Mouse (Mus musculus): ENCODE measurements at regions not wholly inside any gene's neighbourhood (a gene's known extent, or its start where the extent isn't known, plus 50 kb on each side); places are given as distances from the start of the nearest gene placed in this dataset.

DNA sequence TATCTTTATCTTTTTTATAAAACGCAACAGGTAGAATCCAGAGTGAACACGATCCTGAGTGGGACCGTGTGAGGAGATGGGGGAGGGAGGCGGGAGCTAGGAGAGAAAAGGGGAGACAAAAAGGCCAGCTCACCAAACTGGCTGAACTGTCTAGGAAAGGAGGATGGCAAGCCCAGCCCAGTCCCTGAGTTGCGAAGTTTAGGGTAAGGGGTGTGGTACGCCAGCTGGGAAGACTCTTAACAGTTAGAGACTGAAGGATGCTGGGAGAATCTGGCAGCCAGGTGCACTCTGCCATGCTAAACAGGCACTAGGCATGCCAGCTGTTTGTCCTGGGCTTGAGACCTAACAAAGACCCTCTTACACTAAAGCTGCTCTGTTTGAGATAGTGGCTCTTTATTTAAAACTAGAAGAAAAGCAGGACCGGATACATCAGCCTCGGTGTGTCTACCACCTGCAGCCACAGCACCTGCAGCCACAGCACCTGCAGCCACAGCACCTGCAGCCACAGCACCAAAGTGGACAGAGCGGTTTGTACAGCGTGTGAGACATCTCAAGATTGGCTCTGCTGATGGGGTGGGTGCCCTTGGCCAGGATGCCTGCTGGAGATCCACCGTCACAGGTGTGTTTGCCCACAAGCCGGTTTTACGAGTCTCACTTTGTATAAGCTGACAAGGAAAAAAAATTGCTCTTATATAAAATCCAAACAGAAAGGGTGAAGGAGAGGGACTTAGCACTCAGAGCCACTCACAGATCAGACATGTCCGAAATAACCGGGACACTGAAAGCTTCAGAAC is 225.1 kb upstream of the Amigo2 start:
- Histone ChIP-seq H3K4me1 (ENCODE audit: control insufficient read depth, insufficient read depth, low read length) (no peaks in the 10 kb centered on the region), H3K36me3 (ENCODE audit: control insufficient read depth, insufficient read depth, low read length) (no peaks in the 10 kb centered on the region), H3K9ac (ENCODE audit: low read depth, low read length) (no peak overlapping the region), H3K79me2 (replicated peaks; ENCODE audit: control insufficient read depth, insufficient read depth, low read length) (no peaks in the 10 kb centered on the region), H3K27me3 (ENCODE audit: control insufficient read depth, insufficient read depth, low read length) (no peaks in the 10 kb centered on the region), H3K27ac (no peak overlapping the region), H3K4me3 (no peak overlapping the region)
- WGBS: 88% methylated on average over 15 of the region's 15 CpGs
- no peak for DNase-seq
- intact Hi-C loops (cut with DNase I): no loop called here
- TF ChIP-seq POLR2A (IDR thresholded peaks at IDR 0.05; ENCODE audit: insufficient read depth, low read depth, low read length) (no peak), EP300 (IDR thresholded peaks at IDR 0.05; ENCODE audit: insufficient read depth, low read depth, low read length) (no peak), CTCF (IDR thresholded peaks at IDR 0.05) (no peak)

- H3K79me2 ChIP-seq (replicated peaks; ENCODE audit: control insufficient read depth, insufficient read depth, low read length): no peaks in the 10 kb centered on the region
- intact Hi-C loops (cut with DNase I): no loop called here
These were observed 224.4 kb upstream of the Amigo2 start for GRCm38 (mm10) chr15:97471476-97471875.

DNA sequence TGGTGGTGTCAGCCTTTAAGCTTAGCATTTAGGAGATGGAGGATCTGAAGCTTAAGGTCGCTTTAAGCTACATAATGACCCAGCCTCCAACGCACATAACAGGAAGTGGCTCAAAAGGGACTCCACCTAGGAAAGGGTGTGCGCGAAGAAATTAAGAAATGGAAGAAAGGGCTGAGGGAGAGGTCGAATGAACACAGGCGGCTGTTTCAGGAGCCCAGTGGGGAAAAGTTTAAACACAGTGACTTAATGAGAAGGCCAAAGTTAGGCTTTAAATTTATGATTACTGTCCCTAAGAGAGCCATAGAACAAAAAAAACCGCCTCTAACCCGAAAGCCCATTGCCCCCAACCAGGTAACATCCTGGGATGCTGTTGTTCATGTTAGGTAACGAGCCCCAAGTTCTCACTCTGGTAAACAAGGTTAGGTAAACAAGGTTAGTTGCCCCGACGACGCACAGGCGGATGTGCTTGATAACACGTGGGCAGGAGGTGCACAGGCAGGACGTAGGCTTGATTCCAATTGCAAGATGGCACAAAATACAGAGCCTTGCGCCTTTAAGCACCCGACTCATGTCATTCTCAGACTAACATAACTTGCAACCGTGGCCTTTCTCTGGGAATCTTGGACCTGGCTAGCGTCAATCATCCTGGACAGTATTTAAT is 222.7 kb upstream of the Amigo2 start:
- Histone ChIP-seq H3K36me3 (ENCODE audit: control insufficient read depth, insufficient read depth, low read length) (no peaks in the 10 kb centered on the region), H3K27me3 (ENCODE audit: control insufficient read depth, insufficient read depth, low read length) (no peaks in the 10 kb centered on the region), H3K27ac (no peak overlapping the region), H3K4me3 (no peak overlapping the region), H3K9ac (ENCODE audit: low read depth, low read length) (no peak overlapping the region), H3K4me1 (ENCODE audit: control insufficient read depth, insufficient read depth, low read length) (no peaks in the 10 kb centered on the region), H3K79me2 (replicated peaks; ENCODE audit: control insufficient read depth, insufficient read depth, low read length) (no peaks in the 10 kb centered on the region)
- TF ChIP-seq POLR2A (IDR thresholded peaks at IDR 0.05; ENCODE audit: insufficient read depth, low read depth, low read length): no peak
- no peak for TF ChIP-seq EP300 (IDR thresholded peaks at IDR 0.05; ENCODE audit: insufficient read depth, low read depth, low read length)
- no peak for TF ChIP-seq CTCF (IDR thresholded peaks at IDR 0.05)
- no peak for DNase-seq
- intact Hi-C loops (cut with DNase I): no loop called here
- WGBS: 70% methylated on average over 19 of the region's 19 CpGs

More at GRCm38 (mm10) chr15:97471476-97471875, 224.4 kb upstream of the Amigo2 start:
- no peak for TF ChIP-seq EP300 (IDR thresholded peaks at IDR 0.05; ENCODE audit: insufficient read depth, low read depth, low read length)
- TF ChIP-seq CTCF (IDR thresholded peaks at IDR 0.05): no peak
- no peak for TF ChIP-seq POLR2A (IDR thresholded peaks at IDR 0.05; ENCODE audit: insufficient read depth, low read depth, low read length)
- Histone ChIP-seq H3K4me3 (no peak overlapping the region), H3K36me3 (ENCODE audit: control insufficient read depth, insufficient read depth, low read length) (no peaks in the 10 kb centered on the region), H3K9ac (ENCODE audit: low read depth, low read length) (no peak overlapping the region), H3K4me1 (ENCODE audit: control insufficient read depth, insufficient read depth, low read length) (no peaks in the 10 kb centered on the region), H3K27me3 (ENCODE audit: control insufficient read depth, insufficient read depth, low read length) (no peaks in the 10 kb centered on the region), H3K27ac (no peak overlapping the region)
- 84% methylated on average over 4 of the region's 4 CpGs for WGBS
- no peak for DNase-seq

GRCm38 (mm10) chr15:97468732-97469683 is 221.9 kb upstream of the Amigo2 start:
- H3K4me1 ChIP-seq (ENCODE audit: control insufficient read depth, insufficient read depth, low read length): no peaks in the 10 kb centered on the region
- no peak overlapping the region for H3K4me3 ChIP-seq
- intact Hi-C loops (cut with DNase I): no loop called here
- peak in 1 of 2 experiments; percentile 48 for DNase-seq
- no peak overlapping the region for H3K9ac ChIP-seq (ENCODE audit: low read depth, low read length)
- H3K79me2 ChIP-seq (replicated peaks; ENCODE audit: control insufficient read depth, insufficient read depth, low read length): no peaks in the 10 kb centered on the region
- 57% methylated on average over 23 of the region's 23 CpGs for WGBS
- H3K27ac ChIP-seq: no peak overlapping the region
- TF ChIP-seq POLR2A (IDR thresholded peaks at IDR 0.05; ENCODE audit: insufficient read depth, low read depth, low read length) (no peak), CTCF (IDR thresholded peaks at IDR 0.05) (no peak), EP300 (IDR thresholded peaks at IDR 0.05; ENCODE audit: insufficient read depth, low read depth, low read length) (no peak)
- no peaks in the 10 kb centered on the region for H3K27me3 ChIP-seq (ENCODE audit: control insufficient read depth, insufficient read depth, low read length)
- H3K36me3 ChIP-seq (ENCODE audit: control insufficient read depth, insufficient read depth, low read length): no peaks in the 10 kb centered on the region

DNA sequence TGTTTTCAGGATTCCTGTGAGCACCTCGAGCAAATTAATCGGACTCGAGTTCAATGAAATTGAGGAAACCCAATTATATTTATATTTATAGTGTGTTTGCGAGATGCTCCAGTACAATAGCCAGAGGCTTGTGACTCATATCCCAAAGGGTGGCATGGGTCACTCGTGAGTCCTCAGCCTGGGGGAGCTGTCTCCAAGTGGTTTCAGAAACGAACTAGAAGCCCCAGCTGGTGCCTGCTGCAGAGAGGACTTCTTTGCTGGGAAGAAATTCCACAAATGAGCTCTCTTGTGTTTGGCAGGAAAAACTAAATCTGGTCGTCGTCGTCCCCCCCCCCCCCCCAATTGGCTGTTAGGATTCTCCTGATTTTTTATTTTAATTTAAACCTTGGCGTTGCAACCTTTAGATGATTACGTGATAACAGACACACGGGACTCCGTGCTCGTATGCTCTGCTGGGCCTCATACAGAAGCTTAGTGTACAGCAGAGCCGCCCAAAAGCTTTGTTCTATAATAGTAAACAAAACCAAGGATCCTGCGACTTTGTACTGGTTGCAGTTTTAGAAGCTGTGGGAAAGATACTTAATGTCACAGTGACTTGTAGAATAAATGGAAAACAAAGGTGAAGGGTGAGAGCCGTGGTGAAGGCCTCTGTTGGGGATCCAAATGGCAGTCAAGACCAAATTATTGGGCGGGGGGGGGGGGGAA is 220.8 kb upstream of the Amigo2 start:
- DNase-seq: no peak
- TF ChIP-seq POLR2A (IDR thresholded peaks at IDR 0.05; ENCODE audit: insufficient read depth, low read depth, low read length): no peak
- TF ChIP-seq CTCF (IDR thresholded peaks at IDR 0.05): no peak
- TF ChIP-seq EP300 (IDR thresholded peaks at IDR 0.05; ENCODE audit: insufficient read depth, low read depth, low read length): no peak
- Histone ChIP-seq H3K27ac (no peak overlapping the region), H3K4me1 (ENCODE audit: control insufficient read depth, insufficient read depth, low read length) (no peaks in the 10 kb centered on the region), H3K27me3 (ENCODE audit: control insufficient read depth, insufficient read depth, low read length) (no peaks in the 10 kb centered on the region), H3K36me3 (ENCODE audit: control insufficient read depth, insufficient read depth, low read length) (no peaks in the 10 kb centered on the region), H3K79me2 (replicated peaks; ENCODE audit: control insufficient read depth, insufficient read depth, low read length) (no peaks in the 10 kb centered on the region), H3K4me3 (no peak overlapping the region), H3K9ac (ENCODE audit: low read depth, low read length) (no peak overlapping the region)
- WGBS: 77% methylated on average over 18 of the region's 18 CpGs
- intact Hi-C loops (cut with DNase I): no loop called here

Measured in heart, adult 2 months (tissue).